Mouse (Mus musculus) testis, postnatal 10 days (tissue): ENCODE data around the gene Rpp30.

Experiments
- DNase-seq: peaks from one replicate; pipeline ENCODE4 v3.0.0; 2021; ENCODE audit warnings: low spot score

The Rpp30 gene

GRCm38 (mm10) chr19:36128440-36128839 lies 44.9 kb downstream of the Rpp30 start:
- DNase-seq = no peak

- no peak for DNase-seq
These were observed 45.7 kb downstream of the Rpp30 start for GRCm38 (mm10) chr19:36129213-36129612.

DNA sequence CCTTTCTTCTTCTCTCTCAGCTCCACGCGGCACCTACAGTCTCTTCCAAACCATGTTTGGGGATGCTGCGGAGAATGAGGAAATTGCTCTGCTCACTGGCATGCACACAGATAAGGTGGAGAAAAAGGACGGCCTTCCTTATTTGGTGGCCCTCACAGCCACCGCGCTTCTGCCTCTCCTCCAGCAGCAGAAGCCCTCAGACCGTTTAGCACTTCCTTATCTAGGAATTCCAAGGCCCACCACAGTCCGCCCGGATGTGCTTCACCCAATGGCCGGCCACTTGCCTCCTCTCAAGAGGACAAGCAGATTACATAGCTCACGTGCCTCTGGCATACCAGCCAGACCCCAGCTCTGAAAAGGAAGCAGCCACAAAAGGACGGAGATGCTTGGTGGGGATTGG lies 46.1 kb downstream of the Rpp30 start:
- peak; percentile 48 for DNase-seq

DNA sequence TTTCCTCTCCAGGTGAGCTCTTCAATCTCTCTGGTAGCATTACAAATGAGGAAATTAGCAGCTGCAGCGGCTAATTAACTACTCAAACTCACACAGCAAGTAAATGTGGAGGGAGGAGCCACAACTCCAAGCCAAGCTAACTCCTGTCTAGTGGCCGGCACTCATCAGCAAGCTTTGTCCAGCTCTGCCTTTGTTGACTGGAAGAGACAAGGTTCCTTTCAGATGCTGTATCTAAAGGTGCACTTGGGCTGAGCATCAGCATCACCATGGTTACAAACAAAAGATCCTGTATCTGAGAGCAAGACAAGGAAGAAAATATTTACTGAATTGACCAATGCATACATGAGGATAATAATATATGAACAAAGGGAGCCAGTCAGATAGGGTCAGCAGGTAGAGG lies 46.7 kb downstream of the Rpp30 start:
- DNase-seq = no peak

- DNase-seq = no peak
These were observed 48.5 kb downstream of the Rpp30 start for GRCm38 (mm10) chr19:36131990-36132389.

- no peak for DNase-seq
These were observed 49.5 kb downstream of the Rpp30 start for GRCm38 (mm10) chr19:36133064-36133463.

DNA sequence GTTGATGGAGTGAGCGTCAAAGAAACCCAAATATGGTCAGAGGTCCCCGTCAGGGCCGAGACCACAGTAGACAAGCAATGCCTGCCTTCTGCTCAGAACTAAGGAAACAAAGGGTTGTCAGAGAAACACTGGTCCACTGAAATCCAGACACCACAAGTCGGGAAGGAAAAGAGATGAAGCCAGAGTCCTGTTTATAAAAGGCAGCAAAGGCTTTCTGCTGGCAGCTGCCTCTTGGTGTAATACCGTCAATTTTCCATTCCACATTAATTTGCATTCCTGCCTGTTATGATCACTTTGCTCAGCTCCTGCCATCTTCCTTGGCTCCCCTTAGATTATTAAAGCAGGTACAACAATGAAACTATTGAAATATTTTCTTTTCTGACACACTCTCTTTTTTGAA lies 50.2 kb downstream of the Rpp30 start:
- DNase-seq = no peak

DNA sequence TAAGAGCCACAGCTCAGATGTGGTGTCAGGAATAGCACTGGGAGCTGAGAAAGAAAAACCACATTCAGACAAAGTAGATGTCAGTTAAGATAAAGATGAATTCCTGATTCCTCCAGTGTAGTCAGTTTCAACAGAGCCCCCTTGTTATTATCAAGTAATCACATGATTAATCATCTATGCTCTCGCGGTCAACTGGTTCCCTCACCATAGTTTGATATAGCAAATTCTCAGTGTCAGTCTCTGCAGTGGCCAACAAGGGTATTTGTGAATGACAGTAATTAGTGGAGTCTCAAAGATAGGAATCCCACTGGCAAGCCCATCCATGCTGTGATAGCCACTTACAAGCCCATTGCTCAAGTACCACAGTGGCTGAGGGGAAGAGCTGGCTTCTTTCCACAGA lies 60.1 kb downstream of the Rpp30 start:
- no peak for DNase-seq

DNA sequence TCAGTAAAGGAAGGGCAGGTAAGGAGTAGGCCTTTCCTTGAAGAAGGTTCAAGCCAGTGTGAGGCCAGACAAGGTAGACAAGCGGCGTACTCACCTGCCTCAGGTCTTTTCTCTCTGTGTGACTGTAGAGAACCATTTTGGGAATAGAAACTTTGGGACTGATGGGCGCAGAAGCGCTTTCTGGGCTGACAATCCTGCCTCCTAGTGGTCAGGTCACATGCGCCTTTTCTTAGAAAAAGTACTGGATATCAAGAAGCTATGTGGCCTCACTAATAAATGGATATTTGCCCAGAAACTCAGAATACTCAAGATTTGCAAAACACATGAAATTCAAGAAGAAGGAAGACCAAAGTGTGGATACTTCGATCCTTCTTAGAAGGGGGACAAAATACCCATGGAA lies 65.1 kb downstream of the Rpp30 start:
- DNase-seq = no peak

- DNase-seq = no peak
These were observed 66.9 kb downstream of the Rpp30 start for GRCm38 (mm10) chr19:36150241-36151007.
